Mouse (Mus musculus) G1E (cell line): ENCODE measurements around the gene Hipk4.

Source experiments
- CTCF ChIP-seq: IDR thresholded peaks from 2 replicates; pipeline ENCODE4 v1.5.1; 2012; ENCODE audit warnings: low read depth, low read length, inconsistent platforms, mixed read lengths
- GATA1 ChIP-seq: IDR thresholded peaks from 2 replicates; pipeline ENCODE4 v1.6.1; 2012; ENCODE audit warnings: borderline replicate concordance, low read length, inconsistent platforms, mixed read lengths
- TAL1 ChIP-seq: conservative IDR thresholded peaks from 2 replicates; pipeline ENCODE4 v1.6.1; 2012; ENCODE audit warnings: low read depth, low read length, inconsistent platforms, mixed read lengths

DNA sequence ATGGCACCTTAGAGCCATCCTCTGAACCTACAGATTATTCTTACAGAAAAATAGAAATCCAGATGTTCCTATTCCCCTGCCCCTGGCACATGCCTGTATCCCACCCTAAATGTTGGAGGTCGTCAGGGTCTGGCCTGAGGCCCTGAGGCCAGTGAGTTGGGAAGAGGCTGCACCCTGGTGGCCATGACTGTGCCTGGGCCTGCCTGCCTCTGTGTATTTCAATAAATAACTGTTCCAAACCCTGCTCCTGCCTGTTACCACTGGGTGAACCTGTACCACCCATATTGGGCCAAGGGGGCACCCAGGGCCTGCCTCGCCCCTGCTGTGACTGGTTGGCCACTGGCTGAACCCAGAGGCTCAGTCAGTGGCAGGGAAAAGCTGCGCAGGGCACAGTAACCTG, 7.9 kb downstream of the Hipk4 start:
- TF ChIP-seq TAL1 (no peak), CTCF (no peak), GATA1 (no peak)
